Mouse (Mus musculus) forebrain, postnatal 0 days (tissue): Measurements from ENCODE around the gene Tceal1. TPM values are rescaled to one million over a fixed set of nuclear protein-coding genes. Genes with fewer than 3 reads are reported as not detected.
A peak's percentile ranks its signal among the peaks of the same experiment; 100 is the strongest.
"Not testable (repeated sequence)": the region's sequence is repeated elsewhere in the genome, so short reads cannot be mapped to it uniquely, and the experiment has no call there.

Experiments
- ATAC-seq: fragments of 200-750 bp; cut with Nextera tagmentation; 2 replicates; pipeline ENCODE4 v1.8.0; 2017; ENCODE audit warnings: mild to moderate bottlenecking, moderate library complexity
- DNase-seq: peaks from one replicate; pipeline ENCODE4 v3.0.0-alpha.2; 2015
- H3K27ac ChIP-seq: fragments of 300-500 bp; sonication (generic); 2 replicates; pipeline ENCODE4 v1.5.1; 2014; ENCODE audit warnings: low read depth, mild to moderate bottlenecking, antibody characterized with exemption, low read length, moderate library complexity, mixed read lengths
- H3K27me3 ChIP-seq: fragments of 300-500 bp; sonication (generic); 2 replicates; pipeline ENCODE4 v1.6.1; 2014; ENCODE audit warnings: mild to moderate bottlenecking, low read length, mixed read lengths; ENCODE audit not compliant: insufficient read depth
- H3K36me3 ChIP-seq: fragments of 300-500 bp; sonication (generic); 2 replicates; pipeline ENCODE4 v1.6.1; 2014; ENCODE audit warnings: mild to moderate bottlenecking, moderate library complexity; ENCODE audit not compliant: insufficient read depth
- H3K4me1 ChIP-seq: fragments of 300-500 bp; sonication (generic); 2 replicates; pipeline ENCODE4 v1.6.1; 2014; ENCODE audit warnings: antibody characterized with exemption; ENCODE audit not compliant: insufficient read depth
- H3K4me2 ChIP-seq: fragments of 300-500 bp; sonication (generic); 2 replicates; pipeline ENCODE4 v1.6.1; 2014; ENCODE audit warnings: low read depth, mild to moderate bottlenecking, moderate library complexity
- H3K4me3 ChIP-seq: fragments of 300-500 bp; sonication (generic); 2 replicates; pipeline ENCODE4 v1.5.1; 2014; ENCODE audit warnings: low read depth, low read length, mixed read lengths
- H3K9ac ChIP-seq: fragments of 300-500 bp; sonication (generic); 2 replicates; pipeline ENCODE4 v1.6.1; 2014; ENCODE audit warnings: mild to moderate bottlenecking
- H3K9me3 ChIP-seq: fragments of 300-500 bp; sonication (generic); 2 replicates; pipeline ENCODE4 v1.6.1; 2016; ENCODE audit warnings: low read length
- CTCF ChIP-seq: sonication (generic); IDR thresholded peaks from 2 replicates; pipeline ENCODE4 v1.5.1; 2016; ENCODE audit warnings: antibody characterized with exemption, control low read depth, low read depth
- WGBS: fragments of 180-500 bp; shearing (Covaris S2); extraction: QIAGEN DNeasy Blood & Tissue Kit; methylation state at CpG from one replicate; pipeline ENCODE4 v1.1.7; 2014; 5-methylcytosine and 5-hydroxymethylcytosine counted together
- polyA plus RNA-seq: library from polyadenylated mRNA; unstranded; fragments of >200 nt; fragmentation: Nextera tagmentation; extraction: Ambion mirVana; gene quantifications from 2 replicates; pipeline ENCODE4 v1.2.1, GENCODE M21; 2015
- total RNA-seq: library from RNA; depleted of rRNA; stranded (reverse); fragments of >200 nt; gene quantifications from 2 replicates; pipeline ENCODE4 v1.2.3, GENCODE M21; 2014

The Tceal1 gene
- total and polyA plus RNA-seq, 2 experiments from 2014 or later = 20.7 to 23.8 TPM

GRCm38 (mm10) chrX:136692294-136692675, 15.5 kb upstream of the Tceal1 start:
- WGBS = 58% methylated on average over 4 of the region's 4 CpGs
- H3K27ac ChIP-seq = no peak overlapping the region
- no peaks in the 10 kb centered on the region for H3K36me3 ChIP-seq
- no peak for TF ChIP-seq CTCF
- no peak overlapping the region for H3K4me2 ChIP-seq
- H3K4me1 ChIP-seq = no peaks in the 10 kb centered on the region
- no peak overlapping the region for H3K9ac ChIP-seq
- no peaks in the 10 kb centered on the region for H3K9me3 ChIP-seq
- DNase-seq = peak; percentile 10
- peak; percentile 17; the same call in 1 of the 2 replicates for ATAC-seq
- H3K27me3 ChIP-seq = no peaks in the 10 kb centered on the region
- no peak overlapping the region for H3K4me3 ChIP-seq

- Histone ChIP-seq H3K36me3 (no peaks in the 10 kb centered on the region), H3K27ac (no peak overlapping the region), H3K9ac (no peak overlapping the region), H3K9me3 (no peaks in the 10 kb centered on the region), H3K27me3 (no peaks in the 10 kb centered on the region), H3K4me3 (no peak overlapping the region), H3K4me1 (no peaks in the 10 kb centered on the region), H3K4me2 (no peak overlapping the region)
- ATAC-seq (0 out of 2 replicates have a peak, but pooled peaks have one; percentile 14), DNase-seq (no peak)
- WGBS = 77% methylated on average over 5 of the region's 5 CpGs
- TF ChIP-seq CTCF = no peak
These were observed 14.6 kb upstream of the Tceal1 start for GRCm38 (mm10) chrX:136693196-136693595.

- peak overlapping the region; percentile 70 for H3K9ac ChIP-seq
- H3K4me3 ChIP-seq = peak overlapping the region; percentile 50
- peak overlapping the region; percentile 55 for H3K4me2 ChIP-seq
- H3K27me3 ChIP-seq = no peaks in the 10 kb centered on the region
- H3K4me1 ChIP-seq = no peaks in the 10 kb centered on the region
- WGBS = 21% methylated on average over 17 of the region's 18 CpGs
- peak overlapping the region; percentile 95 for H3K27ac ChIP-seq
- no peak for TF ChIP-seq CTCF
- no peaks in the 10 kb centered on the region for H3K9me3 ChIP-seq
- DNase-seq = peak; percentile 79
- H3K36me3 ChIP-seq = no peaks in the 10 kb centered on the region
- ATAC-seq = peak; percentile 93
These were observed 443 bp downstream of the Tceal1 start for GRCm38 (mm10) chrX:136708168-136708681.

- Histone ChIP-seq H3K4me3 (peak overlapping the region; percentile 50), H3K27ac (peak overlapping the region; percentile 95), H3K27me3 (no peaks in the 10 kb centered on the region), H3K9me3 (no peaks in the 10 kb centered on the region), H3K36me3 (no peaks in the 10 kb centered on the region), H3K4me2 (peak overlapping the region; percentile 55), H3K4me1 (no peaks in the 10 kb centered on the region), H3K9ac (peak overlapping the region; percentile 70)
- WGBS = 36% methylated on average over 14 of the region's 14 CpGs
- DNase-seq = no peak
- peak; percentile 30 for ATAC-seq
- no peak for TF ChIP-seq CTCF
These were observed 1.0 kb downstream of the Tceal1 start for GRCm38 (mm10) chrX:136708782-136709181.

GRCm38 (mm10) chrX:136714742-136715474, 7.1 kb downstream of the Tceal1 start:
- DNase-seq, H3K4me3 ChIP-seq, H3K27ac ChIP-seq, H3K36me3 ChIP-seq, H3K9ac ChIP-seq, H3K4me2 ChIP-seq, H3K4me1 ChIP-seq, H3K9me3 ChIP-seq, H3K27me3 ChIP-seq: not testable (repeated sequence)
- WGBS = 36% methylated on average over 3 of the region's 3 CpGs
- ATAC-seq = peak; percentile 95

GRCm38 (mm10) chrX:136732016-136732415, 24.2 kb downstream of the Tceal1 start:
- no peak overlapping the region for H3K9ac ChIP-seq
- H3K36me3 ChIP-seq = 0 out of 2 replicates have a peak, but pooled peaks cover 4% of the 10 kb centered on the region
- ATAC-seq = no peak
- no peaks in the 10 kb centered on the region for H3K4me1 ChIP-seq
- H3K27ac ChIP-seq = no peak overlapping the region
- no peaks in the 10 kb centered on the region for H3K27me3 ChIP-seq
- DNase-seq = no peak
- no peaks in the 10 kb centered on the region for H3K9me3 ChIP-seq
- no peak overlapping the region for H3K4me3 ChIP-seq
- 83% methylated on average over 4 of the region's 4 CpGs for WGBS
- no peak overlapping the region for H3K4me2 ChIP-seq
- TF ChIP-seq CTCF = no peak

- DNase-seq = peak; percentile 55
- H3K27me3 ChIP-seq = no peaks in the 10 kb centered on the region
- no peaks in the 10 kb centered on the region for H3K9me3 ChIP-seq
- H3K4me1 ChIP-seq = no peaks in the 10 kb centered on the region
- H3K27ac ChIP-seq = peak overlapping the region; percentile 90
- H3K4me3 ChIP-seq = peak overlapping the region; percentile 58
- H3K36me3 ChIP-seq = no peaks in the 10 kb centered on the region
- no peak for ATAC-seq
- peak overlapping the region; percentile 75 for H3K9ac ChIP-seq
- peak overlapping the region; percentile 52 for H3K4me2 ChIP-seq
- 28% methylated on average over 15 of the region's 15 CpGs for WGBS
- TF ChIP-seq CTCF = no peak
These were observed 32.5 kb downstream of the Tceal1 start for GRCm38 (mm10) chrX:136740087-136740790.
